Mouse (Mus musculus) lung, postnatal 0 days (tissue): ENCODE measurements around the gene Zic2.

Experiments used
- CTCF ChIP-seq: IDR thresholded peaks from 2 replicates; pipeline ENCODE4 v1.5.1; 2016; ENCODE audit warnings: antibody characterized with exemption, mild to moderate bottlenecking
- EP300 ChIP-seq: IDR thresholded peaks from 2 replicates; pipeline ENCODE4 v1.6.1; 2016; ENCODE audit warnings: antibody characterized with exemption, mild to moderate bottlenecking, control low read depth

GRCm38 (mm10) chr14:122450496-122451382 is 24.5 kb upstream of the Zic2 start, which contains the start of gene Gm5089:
- no peak for TF ChIP-seq CTCF
- no peak for TF ChIP-seq EP300
